Mouse (Mus musculus): ENCODE data around the gene Sh3d21.
"Not testable (repeated sequence)": the region's sequence is repeated elsewhere in the genome, so short reads cannot be mapped to it uniquely, and the experiment has no call there.

Gene Sh3d21

DNA sequence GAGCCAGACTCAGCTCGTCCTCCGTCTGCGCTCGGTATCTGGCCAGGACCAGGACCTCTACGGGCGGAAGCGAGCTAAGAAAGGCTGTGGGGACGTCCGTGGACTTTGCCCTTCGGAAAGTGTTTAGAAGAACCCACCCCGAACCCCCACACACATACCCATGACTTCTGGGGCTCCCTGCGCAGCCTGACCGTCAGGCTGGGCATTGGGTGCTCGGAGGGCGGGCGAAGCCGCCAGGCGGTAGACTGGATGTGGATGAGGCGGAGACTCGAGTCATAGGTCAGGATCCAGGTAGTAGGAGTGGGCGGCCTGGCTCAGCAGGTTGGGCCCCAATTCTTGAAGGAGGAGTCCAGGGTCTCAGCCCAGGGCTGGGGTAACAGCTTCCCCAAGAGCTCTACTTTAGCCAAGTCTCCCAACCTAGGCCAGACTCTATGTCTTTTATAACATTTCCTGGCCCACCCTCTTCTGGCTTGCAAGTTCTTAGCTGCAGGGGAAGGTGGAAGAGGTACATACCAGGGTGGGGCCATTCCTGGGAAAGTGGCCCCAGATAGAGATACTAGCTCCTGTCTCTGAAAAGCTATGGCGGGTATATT lies at the start of gene Sh3d21:
Sh3d21 (minus strand) TSS at position 425 of the 593 bp plus-strand sequence.
- no peak for DNase-seq (ENCODE audit: low spot score in 2 of 2)

DNA sequence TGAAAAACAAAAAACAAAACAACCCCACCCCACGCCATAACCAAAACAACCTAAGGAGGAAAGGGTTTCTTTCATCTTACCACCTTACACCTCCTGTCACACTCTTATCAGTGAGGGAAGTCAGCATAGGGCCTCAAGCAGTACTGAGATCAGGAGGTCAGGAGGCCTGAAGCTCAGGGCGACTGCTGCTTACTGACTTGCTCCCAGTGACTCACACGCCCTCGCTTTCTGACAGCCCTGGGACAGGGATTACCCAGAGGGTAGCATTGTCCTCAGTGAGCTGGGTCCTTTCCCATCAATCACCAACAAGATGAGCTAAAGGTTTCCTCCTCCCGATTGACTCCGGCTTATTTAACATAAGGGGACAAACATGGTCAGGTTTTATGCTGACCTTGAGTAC lies 43.8 kb upstream of the Sh3d21 start:
- DNase-seq (ENCODE audit: low spot score in 2 of 2), result no peak

DNA sequence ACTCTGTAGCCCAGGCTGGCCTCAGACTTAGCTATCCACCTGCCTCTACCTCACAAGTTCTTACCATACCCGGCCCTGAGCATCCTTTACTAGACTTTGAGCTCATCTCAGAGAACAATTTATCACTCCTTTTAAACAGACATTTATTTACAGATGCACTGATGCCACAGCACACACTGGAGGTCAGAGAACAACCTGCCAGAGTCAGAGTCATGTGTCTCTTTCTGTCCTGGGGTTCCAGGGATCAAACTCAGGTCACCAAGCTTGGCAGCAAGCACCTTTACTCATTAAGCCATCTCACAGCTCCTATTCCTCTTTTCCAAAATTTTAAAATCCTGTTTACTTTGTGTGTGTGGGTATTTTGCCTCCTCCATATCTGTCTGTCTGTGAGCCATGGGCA lies 42.1 kb upstream of the Sh3d21 start:
- no peak for DNase-seq (ENCODE audit: low spot score in 2 of 2)

DNA sequence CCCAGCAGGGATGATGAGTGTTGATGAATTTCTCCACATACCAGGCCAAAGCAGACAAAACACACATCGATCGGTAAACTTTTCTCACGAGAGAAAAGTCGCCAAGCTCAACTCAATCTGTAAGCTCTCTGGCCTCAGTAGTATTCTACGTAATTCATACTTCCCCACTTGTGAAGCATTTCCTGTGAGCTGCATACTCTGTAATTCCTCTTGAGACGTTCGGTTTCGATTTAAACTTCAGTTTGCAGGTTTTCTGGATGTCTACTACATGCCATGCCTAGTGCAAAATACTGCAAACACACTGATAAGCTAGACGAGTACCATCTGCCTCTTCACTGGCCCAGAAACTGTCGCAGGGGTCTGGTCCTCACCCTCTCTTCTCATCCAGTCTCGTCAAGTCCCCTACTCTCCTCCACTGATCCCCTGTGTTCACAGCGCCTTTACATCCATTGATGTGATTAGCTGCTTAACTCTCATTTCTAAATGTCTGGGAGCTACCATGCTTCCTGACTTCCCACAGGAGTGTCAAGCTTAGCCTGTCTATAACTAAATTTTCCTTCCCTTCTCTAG lies 41.5 kb upstream of the Sh3d21 start:
- peak; percentile 48 to 54 for DNase-seq (ENCODE audit: low spot score in 2 of 2)

DNA sequence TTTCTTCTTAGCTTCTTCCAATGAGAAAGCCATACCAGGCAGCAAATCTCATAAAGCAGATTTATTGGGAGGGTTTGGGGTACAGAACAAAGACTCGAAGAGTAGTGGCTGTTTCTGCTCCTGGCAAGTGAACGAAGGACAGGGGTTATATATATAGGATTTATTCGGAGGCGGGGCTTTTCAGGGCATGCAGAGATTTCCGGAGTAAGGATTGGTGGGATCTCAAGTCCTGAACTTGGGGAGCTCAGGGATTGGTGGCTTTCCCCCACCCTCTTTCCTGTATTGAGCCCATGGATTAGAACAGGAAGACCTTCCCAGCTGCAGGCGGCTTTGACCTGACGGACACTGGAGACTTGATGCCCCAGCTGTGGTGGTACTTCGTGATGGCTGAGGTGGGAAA lies 40.7 kb upstream of the Sh3d21 start:
- DNase-seq (ENCODE audit: low spot score in 2 of 2), result no peak

DNA sequence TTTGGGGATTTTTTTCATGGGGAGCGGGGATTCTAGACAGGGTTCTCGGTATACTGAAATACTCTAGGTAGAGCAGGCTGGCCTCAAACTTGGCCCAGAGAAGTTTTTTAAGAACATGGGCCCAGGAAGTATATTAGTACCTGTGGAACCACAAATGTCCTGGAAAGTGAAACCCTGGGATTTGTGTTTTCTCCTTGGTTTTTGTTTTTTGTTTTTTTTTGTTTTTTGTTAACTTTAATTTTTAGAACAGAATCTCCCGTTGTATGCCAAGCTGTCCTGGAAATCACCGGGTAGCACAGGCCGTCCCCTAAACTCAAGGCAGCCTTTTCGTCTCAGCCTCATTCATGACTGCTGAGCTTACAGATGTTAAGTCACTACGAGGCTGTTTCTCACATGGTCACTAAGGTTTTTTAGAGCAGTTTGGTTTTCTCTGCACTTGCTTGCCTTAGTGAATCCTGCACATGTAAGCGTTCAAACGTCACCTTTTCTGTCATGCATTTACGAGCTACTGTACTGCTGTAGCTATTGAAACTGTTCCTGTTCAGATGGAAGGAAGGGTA lies 40.1 kb upstream of the Sh3d21 start:
- DNase-seq (ENCODE audit: low spot score in 2 of 2), result no peak

DNA sequence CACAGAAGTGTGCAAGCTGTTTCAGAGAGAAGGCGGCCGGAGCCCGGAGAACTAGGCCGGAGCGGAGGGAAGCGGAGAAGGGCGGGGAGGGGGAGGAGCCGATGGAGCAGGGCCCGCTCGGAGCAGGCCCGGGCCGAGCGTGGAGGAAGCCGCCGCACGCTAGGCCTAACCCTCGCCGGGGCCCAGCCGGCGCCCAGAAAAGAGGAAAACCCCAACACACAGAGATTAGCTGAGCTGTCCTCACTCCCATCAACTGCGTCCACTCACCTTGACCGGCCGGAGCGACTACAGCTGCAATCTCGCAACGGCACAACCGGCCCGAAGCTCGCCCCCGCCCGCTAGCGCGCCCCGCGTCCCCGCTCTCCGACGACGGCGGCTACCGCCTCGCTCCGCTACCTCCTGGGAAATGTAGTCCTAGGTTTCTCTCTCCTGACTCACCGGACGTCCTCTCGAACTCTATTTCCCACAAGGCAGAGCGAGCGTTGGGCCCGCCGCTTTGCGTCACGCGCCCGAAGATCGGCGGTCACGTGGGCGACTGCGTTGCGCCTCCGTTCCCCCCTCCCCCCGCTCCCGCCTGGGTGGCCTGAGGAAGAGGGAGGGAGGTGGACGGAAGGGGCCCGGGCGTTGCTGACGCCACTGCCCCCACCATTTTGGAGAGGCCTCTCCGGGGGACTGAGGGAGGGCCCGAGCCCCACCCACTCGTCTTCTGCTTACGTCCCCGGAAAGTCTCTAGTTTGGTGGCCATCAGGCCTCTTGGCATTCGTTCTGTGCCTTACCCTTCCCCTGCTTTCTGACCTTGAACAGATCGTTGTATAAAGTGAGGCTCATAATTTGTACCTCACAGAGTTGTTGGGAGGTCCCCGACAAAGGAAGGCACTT lies 39.3 kb upstream of the Sh3d21 start, which contains the start of gene Thrap3:
Thrap3 (minus strand) TSS at position 458 of the 879 bp plus-strand sequence.
- DNase-seq (ENCODE audit: low spot score in 2 of 2), result peak; percentile 99 to 100

DNA sequence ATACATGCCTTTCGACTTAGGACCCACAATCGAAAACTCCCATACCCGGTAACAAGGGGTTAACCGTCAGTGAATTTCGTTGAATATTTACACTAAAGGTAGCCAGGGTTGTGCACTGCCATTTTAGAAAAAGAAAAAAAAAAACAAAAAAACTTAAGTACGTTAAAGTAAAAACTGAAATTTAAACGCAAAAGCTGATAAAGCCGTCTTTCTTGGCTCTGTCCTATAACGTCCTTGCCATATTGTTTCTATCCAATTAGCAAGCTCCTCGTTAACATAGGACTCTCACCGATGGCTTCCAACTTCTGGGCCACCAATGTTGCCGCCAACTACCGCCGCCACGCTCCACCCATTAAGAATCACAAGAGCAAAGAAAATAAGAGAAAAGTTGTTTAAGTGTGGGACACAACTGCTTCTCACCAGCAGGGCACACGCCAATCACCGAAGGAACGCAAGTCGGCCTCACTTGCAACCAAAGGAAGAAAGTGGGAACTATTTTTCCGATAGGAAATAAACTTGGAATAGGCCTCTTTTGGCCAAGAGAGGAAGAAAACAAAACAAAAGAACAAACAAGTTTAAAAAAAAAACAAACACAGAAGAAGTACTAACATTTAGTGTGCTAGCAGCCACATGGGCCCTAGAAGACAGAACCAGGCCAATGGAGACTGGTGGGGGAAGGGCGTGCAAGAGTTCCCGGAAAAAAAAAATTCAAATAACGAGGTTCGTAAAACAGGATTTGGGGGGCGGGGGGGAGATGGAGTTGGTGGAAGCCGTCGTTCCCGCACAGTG lies 38.4 kb upstream of the Sh3d21 start:
- peak; percentile 23 to 58 for DNase-seq (ENCODE audit: low spot score in 2 of 2)

DNA sequence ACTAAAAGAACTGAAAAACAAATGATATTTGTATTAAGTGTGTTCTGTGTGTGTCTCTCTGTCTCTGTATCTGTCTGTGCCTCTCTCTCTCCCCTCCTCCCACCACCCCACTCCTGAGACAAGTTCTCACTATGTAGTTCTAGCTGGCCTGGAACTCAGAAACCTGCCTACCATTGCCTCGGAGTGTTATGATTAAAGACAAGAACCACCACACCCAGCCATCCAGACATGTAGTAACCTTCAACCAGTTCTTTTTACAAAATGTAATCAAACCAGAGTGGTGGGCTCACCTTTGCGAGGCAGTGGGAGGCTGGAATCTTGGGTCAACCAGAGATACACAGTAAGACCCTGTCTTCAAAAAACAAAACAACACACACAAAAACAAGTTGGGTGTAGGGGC lies 37.4 kb upstream of the Sh3d21 start:
- DNase-seq (ENCODE audit: low spot score in 2 of 2), result no peak

DNA sequence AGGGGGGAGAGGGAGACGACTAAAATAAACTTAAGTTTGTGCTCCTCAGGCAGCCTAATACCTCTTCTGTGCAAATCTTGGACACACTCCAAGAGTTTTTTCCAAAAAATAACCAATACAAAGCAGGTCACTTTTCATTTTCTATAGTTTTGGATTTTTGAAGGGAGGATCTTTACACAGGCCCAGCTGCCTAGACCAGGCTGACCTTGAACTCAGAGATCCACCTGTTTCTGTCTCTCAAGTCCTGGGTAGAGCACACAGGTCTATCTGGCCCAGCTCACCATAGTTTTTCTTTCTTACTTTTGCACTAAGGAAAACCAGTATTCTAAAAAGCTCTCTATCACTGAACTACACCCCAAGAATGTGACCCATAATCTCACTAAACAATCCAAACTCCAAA lies 36.7 kb upstream of the Sh3d21 start:
- no peak for DNase-seq (ENCODE audit: low spot score in 2 of 2)

DNA sequence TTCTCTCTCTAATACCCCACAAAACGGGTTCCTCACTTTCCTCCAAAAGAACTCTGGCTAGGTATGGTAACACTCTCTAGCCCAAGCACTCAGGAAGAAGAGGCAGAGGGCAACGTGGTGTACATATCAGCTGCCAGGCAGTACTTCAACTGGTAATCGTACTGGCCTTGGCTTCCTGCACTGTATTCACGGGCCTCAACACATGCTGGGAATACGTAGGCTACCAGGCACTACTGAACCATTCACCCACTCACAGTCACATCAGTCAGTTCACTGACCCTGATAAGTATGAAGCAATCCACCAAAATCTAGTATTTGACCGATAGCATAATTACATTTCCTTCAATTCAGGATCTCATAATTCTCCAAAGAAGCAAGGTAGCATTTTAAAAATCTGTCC lies 36.3 kb upstream of the Sh3d21 start:
- DNase-seq (ENCODE audit: low spot score in 2 of 2), result no peak

DNA sequence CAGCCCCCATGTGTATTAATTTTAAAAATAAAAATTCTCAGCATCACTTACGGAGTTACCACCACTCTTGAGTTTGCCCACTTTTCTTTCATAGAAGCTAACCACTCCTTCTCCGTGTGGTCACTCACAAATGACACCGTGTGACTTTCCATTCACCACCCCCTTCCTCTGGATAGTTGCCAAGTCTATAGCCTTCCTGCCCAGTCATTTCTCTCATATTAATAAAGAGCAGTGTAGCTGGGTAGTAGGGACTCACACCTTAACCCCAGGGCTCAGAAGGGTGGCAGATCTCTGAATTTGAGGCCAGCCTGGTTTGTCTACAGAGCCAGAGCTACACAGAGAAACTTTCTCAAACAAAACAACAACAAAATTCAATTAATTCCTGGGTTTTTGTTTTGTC lies 34.2 kb upstream of the Sh3d21 start:
- DNase-seq (ENCODE audit: low spot score in 2 of 2), result peak in 1 of 2 experiments; percentile 17

DNA sequence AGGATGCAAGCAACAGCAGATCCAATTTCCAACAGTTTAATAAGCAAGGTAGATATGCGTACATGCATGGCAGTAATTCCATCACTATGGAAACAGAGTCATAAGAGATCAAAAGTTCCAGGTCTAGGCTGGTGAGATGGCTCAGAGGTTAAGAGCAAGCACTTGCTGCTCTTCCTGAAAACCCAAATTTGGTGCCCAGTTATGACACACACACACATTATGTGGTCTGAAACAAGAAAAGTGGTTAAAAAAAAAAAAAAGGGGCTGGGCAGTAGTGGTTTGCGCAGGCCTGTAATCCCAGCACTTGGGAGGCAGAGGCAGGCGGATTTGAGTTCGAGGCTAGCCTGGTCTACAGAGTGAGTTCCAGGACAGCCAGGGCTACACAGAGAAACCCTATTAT lies 31.6 kb upstream of the Sh3d21 start:
- DNase-seq (ENCODE audit: low spot score in 2 of 2), result no peak

DNA sequence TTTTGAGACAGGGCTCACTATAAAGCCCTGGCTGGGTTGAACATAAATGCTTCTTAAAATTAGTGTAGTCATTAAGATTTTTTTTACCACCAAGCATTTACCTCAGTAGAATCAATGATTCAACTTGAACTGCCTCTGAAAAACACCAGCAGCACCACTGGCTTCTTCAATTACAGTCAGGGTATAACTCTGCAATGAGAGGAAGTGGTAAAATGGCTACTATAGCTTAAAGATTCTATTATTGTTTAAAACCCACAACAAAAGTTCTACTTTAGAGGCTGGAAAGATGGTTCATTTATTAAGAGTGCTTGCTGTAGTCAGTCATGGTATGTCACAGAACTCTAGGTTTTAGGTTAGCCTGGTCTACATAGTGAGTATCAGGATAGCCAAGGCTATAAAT lies 30.9 kb upstream of the Sh3d21 start:
- no peak for DNase-seq (ENCODE audit: low spot score in 2 of 2)

DNA sequence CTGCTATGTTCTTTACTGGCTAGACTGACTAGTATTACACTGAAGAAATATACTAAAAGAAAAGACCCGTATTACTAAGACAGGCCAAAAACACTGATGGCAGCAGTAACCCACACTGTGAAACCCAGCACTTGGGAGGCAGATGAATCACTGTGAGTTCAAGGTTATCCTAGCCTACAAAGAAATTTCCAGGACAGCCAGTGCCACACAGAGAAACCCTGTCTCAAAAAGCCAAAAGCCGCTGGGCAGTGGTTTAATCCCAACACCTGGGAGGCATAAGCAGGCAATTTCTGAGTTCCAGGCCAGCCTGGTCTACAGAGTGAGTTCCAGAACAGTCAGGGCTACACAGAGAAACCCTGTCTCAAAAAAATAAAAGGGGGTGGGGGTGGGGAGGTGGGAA lies 27.3 kb upstream of the Sh3d21 start:
- no peak for DNase-seq (ENCODE audit: low spot score in 2 of 2)

DNA sequence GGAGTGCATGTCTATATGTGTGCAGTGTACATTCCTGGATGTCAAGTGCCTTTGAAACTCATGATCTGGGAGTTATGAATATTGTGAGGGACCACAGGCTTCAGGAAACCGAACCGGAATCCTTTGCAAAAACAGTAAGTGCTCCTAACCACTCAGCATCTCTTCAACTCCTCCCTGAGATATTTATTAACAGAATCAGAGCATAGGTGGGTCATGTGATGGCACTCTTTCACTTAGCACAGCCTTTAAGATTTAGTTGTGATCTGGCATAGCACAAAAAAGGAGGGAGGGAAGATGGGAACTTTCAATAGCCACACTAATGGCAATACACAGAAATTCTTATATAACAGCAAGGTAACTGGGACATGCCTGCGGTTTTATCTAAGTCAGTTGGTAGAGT lies 23.8 kb upstream of the Sh3d21 start:
- DNase-seq (ENCODE audit: low spot score in 2 of 2), result no peak

DNA sequence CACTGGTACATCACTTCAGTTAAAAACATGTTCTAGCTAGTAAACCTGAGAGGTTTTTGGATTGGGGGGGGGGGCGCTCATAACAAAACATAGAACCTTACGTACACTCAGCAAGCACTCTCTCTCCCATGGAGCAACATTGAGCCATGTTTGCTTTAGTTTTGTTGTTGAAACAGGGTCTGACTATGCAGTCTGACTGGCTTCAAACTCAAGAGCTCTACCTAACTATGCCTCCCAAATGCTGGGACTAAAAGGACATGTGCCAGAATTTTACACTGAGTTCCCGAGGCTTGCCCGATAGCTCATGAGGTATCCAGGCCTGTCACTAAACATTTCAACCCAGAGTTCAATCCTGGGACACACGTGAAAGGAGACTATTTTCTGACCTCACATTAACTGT lies 19.7 kb upstream of the Sh3d21 start:
- DNase-seq (ENCODE audit: low spot score in 2 of 2), result no peak

DNA sequence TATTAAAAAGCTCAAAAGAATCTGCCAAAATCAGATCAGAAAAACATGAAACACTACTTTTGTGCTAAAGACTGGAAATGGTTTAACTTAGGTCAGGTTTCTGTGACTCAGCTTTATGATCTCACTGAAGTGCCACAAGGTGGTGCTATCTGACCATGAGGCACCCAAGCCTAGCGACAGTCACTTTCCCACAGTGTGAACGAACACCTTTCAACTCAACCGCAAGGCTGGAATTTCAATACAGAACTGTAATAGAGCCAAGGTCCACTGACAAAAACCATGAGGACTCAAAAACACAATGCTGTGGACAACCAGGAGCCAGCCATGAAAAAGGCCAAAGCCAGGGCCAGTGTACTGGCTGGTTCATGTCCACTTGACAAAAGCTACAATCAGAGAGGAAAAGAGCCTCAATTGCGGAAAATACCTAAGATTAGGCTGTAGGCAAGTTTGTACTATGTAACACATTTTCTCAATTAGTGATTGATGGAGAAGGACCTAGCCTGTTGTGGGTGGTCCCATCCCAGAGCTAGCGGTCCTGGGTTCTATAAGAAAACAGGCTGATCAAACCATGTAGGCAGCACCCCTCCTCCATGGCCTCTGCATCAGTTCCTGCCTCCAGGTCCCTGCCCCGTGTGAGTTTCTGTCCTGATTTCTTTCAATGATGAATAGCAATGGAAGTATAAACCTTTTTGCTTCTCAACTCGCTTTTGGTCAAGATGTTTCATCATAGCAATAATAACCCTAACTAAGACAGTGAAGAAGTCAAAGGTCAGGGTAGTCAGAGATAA lies 18.1 kb upstream of the Sh3d21 start:
- DNase-seq (ENCODE audit: low spot score in 2 of 2), result peak; percentile 34 to 37

DNA sequence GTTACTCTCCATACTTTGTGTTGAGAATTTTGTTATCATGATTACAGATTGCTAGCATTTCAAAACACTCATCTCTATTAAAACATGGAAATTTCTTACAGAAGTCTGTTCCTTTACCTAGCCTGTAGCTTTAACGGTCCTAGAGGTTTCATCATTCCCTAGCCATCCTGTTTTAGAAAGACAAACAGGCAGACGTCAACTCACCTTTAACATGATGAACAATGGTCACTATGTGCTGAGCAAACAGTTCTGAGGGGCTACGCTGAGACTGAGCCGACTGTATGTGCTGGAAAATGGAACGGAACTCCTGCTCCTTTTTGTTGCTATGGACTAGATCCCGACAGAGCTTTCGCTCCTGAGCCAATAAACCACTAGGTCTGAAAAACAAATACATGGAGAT lies 12.7 kb upstream of the Sh3d21 start:
- DNase-seq (ENCODE audit: low spot score in 2 of 2), result not testable (repeated sequence)

DNA sequence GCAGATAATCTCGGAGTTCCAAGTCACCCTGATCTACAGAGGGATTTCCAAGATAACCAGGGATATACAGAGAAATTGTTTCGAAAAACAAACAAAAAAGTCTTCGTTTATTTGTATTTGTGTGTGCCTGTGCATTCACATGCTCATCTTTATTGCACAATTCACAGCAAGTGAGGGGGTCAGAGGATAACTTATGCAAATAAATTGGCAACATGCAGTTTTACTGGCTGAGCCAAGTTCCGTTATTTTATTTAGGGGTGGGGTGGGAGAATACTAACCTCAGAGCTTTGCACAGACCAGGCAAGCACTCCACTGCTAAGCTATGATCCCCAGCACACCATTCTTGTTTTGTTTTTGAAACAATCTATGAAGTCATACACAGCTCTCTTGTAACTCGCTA lies 10.5 kb upstream of the Sh3d21 start:
- DNase-seq (ENCODE audit: low spot score in 2 of 2), result no peak

DNA sequence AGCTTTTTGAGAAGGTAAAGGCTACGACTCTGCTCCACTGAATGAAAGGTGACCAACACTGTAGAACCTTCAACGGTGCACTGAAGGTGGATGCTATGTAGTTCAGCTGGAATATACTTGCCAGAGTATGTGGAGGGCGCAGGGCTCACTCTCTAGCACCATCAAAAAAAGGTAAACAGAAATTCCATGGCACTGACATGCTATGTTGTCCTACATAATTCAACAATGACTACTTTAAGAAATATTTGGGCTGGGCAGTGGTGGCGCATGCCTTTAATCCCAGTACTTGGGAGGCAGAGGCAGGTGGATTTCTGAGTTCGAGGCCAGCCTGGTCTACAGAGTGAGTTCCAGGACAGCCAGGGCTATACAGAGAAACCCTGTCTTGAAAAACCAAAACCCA lies 7.4 kb upstream of the Sh3d21 start:
- DNase-seq (ENCODE audit: low spot score in 2 of 2), result not testable (repeated sequence)
